Mouse (Mus musculus) macrophage (primary cell): Measurements from ENCODE around the gene Atg4a. TPM values are rescaled to one million over a fixed set of nuclear protein-coding genes. Genes with fewer than 3 reads are reported as not detected.

Source experiments
- polyA plus RNA-seq: library from polyadenylated mRNA; stranded (reverse); fragments of 250-400 nt; gene quantifications from 3 replicates; pipeline ENCODE4 v1.2.4, GENCODE M21; 2018; ENCODE audit warnings: inconsistent platforms

The Atg4a gene
- polyA plus RNA-seq, 1 experiment from 2014 or later: 22.6 TPM

Other genes starting within 250 kb of the Atg4a start
- gene Tex13b, start 143.5 kb upstream of the Atg4a start, polyA plus RNA-seq: not detected in 3 replicates
- not detected in 3 replicates for gene Vsig1, start 49.3 kb upstream of the Atg4a start, polyA plus RNA-seq
- 34.6 to 35.7 TPM (median 34.9 TPM) in 3 replicates for gene Psmd10, start 179 bp upstream of the Atg4a start, polyA plus RNA-seq